Mouse (Mus musculus) intestine, postnatal 0 days (tissue): ENCODE results near the gene Sik3. TPM values are rescaled to one million over a fixed set of nuclear protein-coding genes. Genes with fewer than 3 reads are reported as not detected.
A peak's percentile ranks its signal among the peaks of the same experiment; 100 is the strongest.

Experiments
- ATAC-seq: fragments of 200-750 bp; cut with Nextera tagmentation; 2 replicates; pipeline ENCODE4 v1.8.0; 2017; ENCODE audit warnings: mild to moderate bottlenecking, moderate TSS enrichment, moderate library complexity
- H3K27ac ChIP-seq: fragments of 300-500 bp; sonication (generic); 2 replicates; pipeline ENCODE4 v1.5.1; 2014; ENCODE audit warnings: mild to moderate bottlenecking, low read depth, low read length, moderate library complexity
- H3K27me3 ChIP-seq: fragments of 300-500 bp; sonication (generic); replicated peaks from 2 replicates; pipeline ENCODE4 v1.6.1; 2014; ENCODE audit warnings: low read length, mixed read lengths; ENCODE audit not compliant: control insufficient read depth, insufficient read depth
- H3K36me3 ChIP-seq: fragments of 300-500 bp; sonication (generic); 2 replicates; pipeline ENCODE4 v1.6.1; 2014; ENCODE audit warnings: mild to moderate bottlenecking, moderate library complexity; ENCODE audit not compliant: control insufficient read depth, insufficient read depth
- H3K4me1 ChIP-seq: fragments of 300-500 bp; sonication (generic); replicated peaks from 2 replicates; pipeline ENCODE4 v1.6.1; 2014; ENCODE audit warnings: antibody characterized with exemption, low read length, mixed read lengths; ENCODE audit not compliant: control insufficient read depth, insufficient read depth
- H3K4me2 ChIP-seq: fragments of 300-500 bp; sonication (generic); replicated peaks from 2 replicates; pipeline ENCODE4 v1.6.1; 2014; ENCODE audit warnings: low read depth, mild to moderate bottlenecking, moderate library complexity
- H3K4me3 ChIP-seq: fragments of 300-500 bp; sonication (generic); 2 replicates; pipeline ENCODE4 v1.5.1; 2014; ENCODE audit warnings: low read depth, low read length
- H3K9ac ChIP-seq: fragments of 300-500 bp; sonication (generic); 2 replicates; pipeline ENCODE4 v1.6.1; 2014; ENCODE audit warnings: mild to moderate bottlenecking, low read depth, low read length
- H3K9me3 ChIP-seq: fragments of 300-500 bp; sonication (generic); 2 replicates; pipeline ENCODE4 v1.6.1; 2016; ENCODE audit warnings: mixed run types; ENCODE audit not compliant: control insufficient read depth
- CTCF ChIP-seq: sonication (generic); IDR thresholded peaks from 2 replicates; pipeline ENCODE4 v1.5.1; 2016; ENCODE audit warnings: low read depth, mild to moderate bottlenecking, control low read depth, antibody characterized with exemption, moderate library complexity
- WGBS: fragments of 180-500 bp; shearing (Covaris S2); extraction: QIAGEN DNeasy Blood & Tissue Kit; methylation state at CpG from one replicate; pipeline ENCODE4 v1.1.7; 2014; 5-methylcytosine and 5-hydroxymethylcytosine counted together
- polyA plus RNA-seq: library from polyadenylated mRNA; unstranded; fragments of >200 nt; fragmentation: Nextera tagmentation; extraction: Ambion mirVana; gene quantifications from 2 replicates; pipeline ENCODE4 v1.2.1, GENCODE M21; 2015

Sik3 gene
- polyA plus RNA-seq, 1 experiment from 2014 or later = 7.4 TPM

- no peak for ATAC-seq
- H3K9me3 ChIP-seq = no peaks in the 10 kb centered on the region
- no peak overlapping the region for H3K27ac ChIP-seq
- no peak overlapping the region for H3K4me3 ChIP-seq
- WGBS = 67% methylated on average over 9 of the region's 9 CpGs
- peak; percentile 46 for TF ChIP-seq CTCF
- no peaks in the 10 kb centered on the region for H3K27me3 ChIP-seq
- no peaks in the 10 kb centered on the region for H3K4me1 ChIP-seq
- H3K36me3 ChIP-seq = no peaks in the 10 kb centered on the region
- no peak overlapping the region for H3K4me2 ChIP-seq
- H3K9ac ChIP-seq = no peak overlapping the region
Observed at GRCm38 (mm10) chr9:46072101-46072835, 59.6 kb downstream of the Sik3 start.

GRCm38 (mm10) chr9:46073443-46073842 lies 60.8 kb downstream of the Sik3 start:
- Histone ChIP-seq H3K9ac (no peak overlapping the region), H3K4me2 (no peak overlapping the region), H3K27me3 (no peaks in the 10 kb centered on the region), H3K27ac (no peak overlapping the region), H3K36me3 (no peaks in the 10 kb centered on the region), H3K4me3 (no peak overlapping the region), H3K9me3 (no peaks in the 10 kb centered on the region), H3K4me1 (no peaks in the 10 kb centered on the region)
- no peak for TF ChIP-seq CTCF
- no peak for ATAC-seq
- 70% methylated on average over 3 of the region's 3 CpGs for WGBS

DNA sequence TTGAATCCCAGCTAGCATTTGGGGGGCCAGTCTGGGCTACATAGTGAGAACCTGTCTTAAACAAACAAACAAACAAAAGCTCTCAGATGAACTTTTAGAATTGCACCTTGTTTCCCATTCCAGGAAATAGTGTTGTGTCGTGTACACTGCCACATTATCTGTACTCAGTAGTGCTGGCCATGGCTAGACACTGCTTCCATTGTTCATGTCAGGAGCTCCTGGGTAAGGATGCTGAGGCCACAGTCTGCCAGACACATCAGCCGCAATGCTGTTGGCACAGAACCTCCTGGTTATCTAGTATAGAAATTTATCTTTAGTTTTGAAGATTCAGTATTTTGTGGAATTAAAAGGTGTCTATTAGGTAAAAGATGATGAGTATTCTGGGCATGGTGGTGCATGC lies 63.0 kb downstream of the Sik3 start:
- no peak overlapping the region for H3K4me2 ChIP-seq
- no peaks in the 10 kb centered on the region for H3K27me3 ChIP-seq
- no peak overlapping the region for H3K27ac ChIP-seq
- ATAC-seq = no peak
- H3K4me1 ChIP-seq = no peaks in the 10 kb centered on the region
- H3K9ac ChIP-seq = no peak overlapping the region
- no peaks in the 10 kb centered on the region for H3K9me3 ChIP-seq
- TF ChIP-seq CTCF = no peak
- no peak overlapping the region for H3K4me3 ChIP-seq
- WGBS = 51% methylated on average over 2 of the region's 2 CpGs
- no peaks in the 10 kb centered on the region for H3K36me3 ChIP-seq

DNA sequence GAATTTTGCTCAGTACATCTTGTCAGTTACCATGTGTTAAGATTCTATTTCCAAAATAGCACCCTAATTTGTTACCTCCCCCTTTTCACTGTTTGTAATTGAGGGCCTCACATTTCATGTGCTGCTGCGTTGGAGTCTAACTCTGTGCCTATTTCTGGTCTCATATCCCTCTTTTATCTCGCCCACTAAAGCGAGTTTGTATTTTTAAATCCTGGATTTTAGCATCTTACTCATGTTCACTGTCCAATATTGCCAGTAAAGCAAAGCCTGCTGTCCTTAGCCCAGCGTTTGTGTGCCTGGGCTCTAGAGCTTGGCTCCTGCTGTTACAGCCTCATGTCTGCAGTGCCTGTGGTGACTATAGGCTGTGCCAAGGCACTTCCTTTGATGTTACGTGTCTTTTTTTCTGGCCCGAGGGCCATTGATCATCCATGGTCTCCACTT lies 69.8 kb downstream of the Sik3 start:
- WGBS = 68% methylated on average over 6 of the region's 6 CpGs
- H3K4me2 ChIP-seq = no peak overlapping the region
- 0 out of 2 replicates have a peak, but pooled peaks cover 7% of the 10 kb centered on the region for H3K4me1 ChIP-seq
- no peaks in the 10 kb centered on the region for H3K9me3 ChIP-seq
- H3K27me3 ChIP-seq = no peaks in the 10 kb centered on the region
- H3K36me3 ChIP-seq = no peaks in the 10 kb centered on the region; the same call in 1 of the 2 replicates
- H3K4me3 ChIP-seq = no peak overlapping the region
- H3K27ac ChIP-seq = no peak overlapping the region
- H3K9ac ChIP-seq = no peak overlapping the region
- TF ChIP-seq CTCF = no peak
- ATAC-seq = no peak

DNA sequence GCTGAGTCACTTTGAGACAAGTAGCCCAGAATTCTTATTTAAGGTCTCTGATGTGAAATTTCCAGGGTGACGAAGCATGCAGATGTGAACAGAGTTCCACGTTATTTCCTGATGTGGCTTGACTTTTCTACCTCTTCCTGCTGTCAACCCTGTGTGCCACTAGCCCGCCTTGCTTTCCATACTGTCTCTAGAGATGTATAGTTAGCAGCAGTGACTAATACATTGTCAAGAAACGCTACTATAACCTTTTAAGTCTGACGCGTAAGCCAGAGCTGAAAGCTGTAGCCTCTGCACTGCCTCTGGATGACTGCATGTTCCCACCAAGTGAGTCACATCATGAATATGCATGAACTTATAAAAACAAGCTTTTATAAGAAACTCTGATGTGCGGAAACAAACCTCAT lies 70.9 kb downstream of the Sik3 start:
- Histone ChIP-seq H3K4me1 (peaks cover 10% of the 10 kb centered on the region; the same call in 1 of the 2 replicates), H3K4me2 (no peak overlapping the region), H3K27me3 (no peaks in the 10 kb centered on the region), H3K36me3 (no peaks in the 10 kb centered on the region; the same call in 1 of the 2 replicates), H3K4me3 (no peak overlapping the region), H3K9me3 (no peaks in the 10 kb centered on the region), H3K27ac (no peak overlapping the region), H3K9ac (no peak overlapping the region)
- TF ChIP-seq CTCF = no peak
- ATAC-seq = no peak
- 85% methylated on average over 7 of the region's 7 CpGs for WGBS

DNA sequence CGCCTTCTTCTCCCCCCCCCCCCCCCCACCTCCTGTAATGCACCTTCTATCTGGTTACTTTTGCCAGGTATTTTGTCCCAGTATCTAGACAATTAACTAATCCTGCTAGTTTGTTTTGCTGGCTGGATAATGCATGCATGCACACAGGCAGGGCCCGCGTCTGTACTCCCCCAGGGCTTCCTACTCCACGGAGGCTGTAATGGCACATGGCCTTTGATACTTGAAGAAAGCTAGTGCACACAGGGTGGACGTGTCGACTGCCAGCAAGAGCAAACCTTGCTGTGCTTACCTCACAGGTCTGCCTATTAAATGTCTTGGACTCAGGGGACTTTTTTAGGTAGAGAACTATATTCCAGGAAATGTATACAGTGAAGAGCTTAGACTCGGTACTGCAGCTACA lies 73.3 kb downstream of the Sik3 start:
- H3K27ac ChIP-seq = no peak overlapping the region
- no peak for ATAC-seq
- H3K36me3 ChIP-seq = no peaks in the 10 kb centered on the region; the same call in 1 of the 2 replicates
- H3K4me3 ChIP-seq = no peak overlapping the region
- 53% methylated on average over 7 of the region's 7 CpGs for WGBS
- no peak overlapping the region for H3K4me2 ChIP-seq
- TF ChIP-seq CTCF = no peak
- H3K9ac ChIP-seq = no peak overlapping the region
- H3K9me3 ChIP-seq = no peaks in the 10 kb centered on the region
- H3K4me1 ChIP-seq = peaks cover 14% of the 10 kb centered on the region; the same call in 1 of the 2 replicates
- no peaks in the 10 kb centered on the region for H3K27me3 ChIP-seq
